Comparison of ENCODE assay signal across 11 mouse cellular contexts in the genomic region with DNA sequence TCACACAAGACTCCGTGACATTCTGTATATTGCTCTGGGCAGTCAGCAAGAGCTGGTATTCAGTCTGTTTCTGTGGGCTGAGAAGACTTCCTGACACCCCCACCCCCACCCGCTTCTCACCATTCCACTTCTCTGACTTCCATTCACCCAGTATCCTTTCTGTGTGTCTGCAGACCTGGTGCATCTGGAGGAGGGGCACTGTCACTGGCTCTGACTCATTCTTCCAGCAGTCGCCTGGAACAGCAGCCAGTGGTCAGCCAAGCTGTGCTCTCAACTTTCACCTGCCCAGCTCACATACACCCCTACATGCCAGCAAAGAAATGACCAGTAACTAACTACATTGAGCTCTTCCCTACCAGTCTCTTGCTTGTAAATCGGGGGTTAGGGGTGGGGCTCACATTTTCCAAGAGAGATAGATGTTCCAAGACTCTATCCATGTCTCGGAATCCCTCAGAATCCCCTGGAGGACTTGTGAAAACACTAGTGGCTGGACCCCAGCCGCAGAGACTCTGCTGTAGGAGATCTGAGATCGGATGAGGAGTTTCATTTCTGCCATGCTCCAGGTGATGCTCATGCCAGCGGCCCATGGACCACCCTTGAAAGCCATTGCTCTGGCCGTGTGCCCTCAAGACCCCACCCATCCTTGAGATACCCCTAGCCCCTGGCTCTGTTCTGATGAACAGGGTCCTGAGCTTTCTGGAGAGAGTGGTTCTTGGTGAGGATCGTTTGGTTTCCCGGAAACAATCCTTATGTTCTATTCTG. TPM values are rescaled to one million over a fixed set of nuclear protein-coding genes. Genes with fewer than 3 reads are reported as not detected.
DNase-seq lines count a peak whose midpoint lies in the region; ATAC-seq lines count a peak whose summit lies in the region.
"Had no signal": no experiment of that assay in that cellular context is flagged by ENCODE, and none has a peak within 500 bp of the region (broad histone marks: within the 10 kb centered on the region; RNA-seq: fewer than 3 reads in every experiment).

No protein-coding gene starts in this region.

- no peak overlapping the region for H3K27ac ChIP-seq in kidney, embryonic 14.5 days (ENCODE audit: low read depth, low read length)
- peak overlapping the region; percentile 89 for H3K27ac ChIP-seq in hindbrain, embryonic 13.5 days
- peak overlapping the region; percentile 74; the same call in 1 of the 2 replicates for H3K27ac ChIP-seq in midbrain, embryonic 16.5 days (ENCODE audit: low read length)
- no peak overlapping the region for H3K27ac ChIP-seq in heart, embryonic 11.5 days (ENCODE audit: low read depth, low read length)

- peak overlapping the region; percentile 28 for H3K4me2 ChIP-seq in kidney, embryonic 14.5 days (replicated peaks; ENCODE audit: low read depth, low read length)
- no peak overlapping the region for H3K4me2 ChIP-seq in hindbrain, embryonic 13.5 days
- H3K4me2 ChIP-seq in midbrain, embryonic 16.5 days (ENCODE audit: low read length): peak overlapping the region; percentile 37
- no peak overlapping the region for H3K4me2 ChIP-seq in heart, embryonic 11.5 days

- peaks cover 13% of the 10 kb centered on the region for H3K4me1 ChIP-seq in kidney, embryonic 14.5 days (ENCODE audit: control insufficient read depth, insufficient read depth, low read length)
- peaks cover 38% of the 10 kb centered on the region for H3K4me1 ChIP-seq in hindbrain, embryonic 13.5 days (replicated peaks)
- H3K4me1 ChIP-seq in midbrain, embryonic 16.5 days (ENCODE audit: control insufficient read depth, insufficient read depth, low read length): peaks cover 8% of the 10 kb centered on the region
- no peaks in the 10 kb centered on the region; the same call in 1 of the 2 replicates for H3K4me1 ChIP-seq in heart, embryonic 11.5 days (ENCODE audit: control insufficient read depth, insufficient read depth, low read length)

- peak; percentile 87 for ATAC-seq in kidney, embryonic 14.5 days (ENCODE audit: low FRiP score, low TSS enrichment)
- ATAC-seq in hindbrain, embryonic 13.5 days (ENCODE audit: low FRiP score): no peak
- ATAC-seq in midbrain, embryonic 16.5 days: peak; percentile 48; the same call in 1 of the 2 replicates
- no peak for ATAC-seq in megakaryocyte progenitor cell, adult 5-6 weeks (replicated peaks; ENCODE audit: poor library complexity)
- ATAC-seq in heart, embryonic 11.5 days (replicated peaks; ENCODE audit: insufficient number of reproducible peaks, low FRiP score, low TSS enrichment): no peak

- H3K36me3 ChIP-seq in kidney, embryonic 14.5 days (ENCODE audit: control insufficient read depth, insufficient read depth, low read length): no peaks in the 10 kb centered on the region
- H3K36me3 ChIP-seq in hindbrain, embryonic 13.5 days: no peaks in the 10 kb centered on the region
- H3K36me3 ChIP-seq in midbrain, embryonic 16.5 days (ENCODE audit: control insufficient read depth, insufficient read depth, low read length): no peaks in the 10 kb centered on the region
- no peaks in the 10 kb centered on the region for H3K36me3 ChIP-seq in heart, embryonic 11.5 days (ENCODE audit: control insufficient read depth, insufficient read depth, low read length)

- no peak for DNase-seq in kidney, postnatal 10 days
- peak; percentile 56 for DNase-seq in brain, adult 2 months (ENCODE audit: low read depth, low spot score)
- no peak for DNase-seq in thymus, postnatal 25 days
- DNase-seq: heart, adult 18-20 months; liver; thymus, postnatal 4 days had no signal

- H3K4me3 ChIP-seq in kidney, embryonic 14.5 days (ENCODE audit: low read length): no peak overlapping the region
- no peak overlapping the region for H3K4me3 ChIP-seq in hindbrain, embryonic 13.5 days
- no peak overlapping the region for H3K4me3 ChIP-seq in midbrain, embryonic 16.5 days (ENCODE audit: low read depth, low read length)
- H3K4me3 ChIP-seq in heart, embryonic 11.5 days (ENCODE audit: low read depth, low read length): no peak overlapping the region

- H3K9ac ChIP-seq in kidney, embryonic 14.5 days (ENCODE audit: low read depth, low read length): no peak overlapping the region
- 0 out of 2 replicates have a peak overlapping the region, but pooled peaks have one; percentile 36 for H3K9ac ChIP-seq in hindbrain, embryonic 13.5 days
- H3K9ac ChIP-seq in midbrain, embryonic 16.5 days (ENCODE audit: low read depth, low read length): no peak overlapping the region
- H3K9ac ChIP-seq in heart, embryonic 11.5 days (ENCODE audit: low read depth, low read length): no peak overlapping the region

- no peaks in the 10 kb centered on the region for H3K9me3 ChIP-seq in kidney, embryonic 14.5 days (ENCODE audit: control insufficient read depth, low read length)
- no peaks in the 10 kb centered on the region for H3K9me3 ChIP-seq in hindbrain, embryonic 13.5 days
- H3K9me3 ChIP-seq in midbrain, embryonic 16.5 days (replicated peaks; ENCODE audit: control insufficient read depth, low read length, poor library complexity, severe bottlenecking): no peaks in the 10 kb centered on the region
- no peaks in the 10 kb centered on the region for H3K9me3 ChIP-seq in heart, embryonic 11.5 days (replicated peaks; ENCODE audit: control insufficient read depth, low read length)

- H3K27me3 ChIP-seq in kidney, embryonic 14.5 days (ENCODE audit: control insufficient read depth, insufficient read depth, low read length): no peaks in the 10 kb centered on the region
- no peaks in the 10 kb centered on the region for H3K27me3 ChIP-seq in hindbrain, embryonic 13.5 days
- no peaks in the 10 kb centered on the region for H3K27me3 ChIP-seq in midbrain, embryonic 16.5 days (ENCODE audit: control insufficient read depth, insufficient read depth, low read depth, low read length)
- no peaks in the 10 kb centered on the region for H3K27me3 ChIP-seq in heart, embryonic 11.5 days (ENCODE audit: control insufficient read depth, insufficient read depth, low read length)

- 48% methylated on average over 11 of the region's 11 CpGs for WGBS in kidney, embryonic 14.5 days
- 78% methylated on average over 11 of the region's 11 CpGs for WGBS in hindbrain, embryonic 13.5 days
- WGBS in midbrain, embryonic 16.5 days: 75% methylated on average over 11 of the region's 11 CpGs
- 64% methylated on average over 11 of the region's 11 CpGs for WGBS in heart, embryonic 11.5 days (ENCODE audit: insufficient replicate concordance)

RNA-seq across cellular contexts. Expression of gene Kif5c, which starts 47.8 kb away (rescaled TPM):
- polyA plus RNA-seq in kidney, embryonic 14.5 days (2014; fragmentation: Nextera tagmentation; extraction: Ambion mirVana): 5.0 and 6.6 TPM in 2 replicates
- polyA plus RNA-seq in hindbrain, embryonic 13.5 days (2015; fragmentation: Nextera tagmentation; extraction: Ambion mirVana): 178 and 186 TPM in 2 replicates
- polyA plus RNA-seq in midbrain, embryonic 16.5 days (2015; fragmentation: Nextera tagmentation; extraction: Ambion mirVana): 194 and 211 TPM in 2 replicates
- not detected in 2 replicates for total RNA-seq in megakaryocyte progenitor cell, adult 5-6 weeks (2015)
- total RNA-seq in megakaryocyte progenitor cell, adult 5-6 weeks (2017): not detected in 2 replicates
- polyA plus RNA-seq in heart, embryonic 11.5 days (2014; fragmentation: Nextera tagmentation; extraction: Ambion mirVana): 1.2 and 1.3 TPM in 2 replicates

Comparison
In these comparisons a context has a peak if more than half of its experiments do, and no peak if none do; other contexts are left out.
1. ATAC-seq: peak in kidney, embryonic 14.5 days (single experiment) and midbrain, embryonic 16.5 days (single experiment); none in hindbrain, embryonic 13.5 days (single experiment), megakaryocyte progenitor cell, adult 5-6 weeks (single experiment) and heart, embryonic 11.5 days (single experiment).
2. H3K27ac ChIP-seq: peak in hindbrain, embryonic 13.5 days (single experiment) and midbrain, embryonic 16.5 days (single experiment); none in kidney, embryonic 14.5 days (single experiment) and heart, embryonic 11.5 days (single experiment).
3. H3K4me2 ChIP-seq: peak in kidney, embryonic 14.5 days (single experiment) and midbrain, embryonic 16.5 days (single experiment); none in hindbrain, embryonic 13.5 days (single experiment) and heart, embryonic 11.5 days (single experiment).
4. RNA of gene Kif5c, which starts 47.8 kb away (polyA plus RNA-seq): 194 to 211 TPM in midbrain, embryonic 16.5 days and 178 to 186 TPM in hindbrain, embryonic 13.5 days; 5.0 to 6.6 TPM in kidney, embryonic 14.5 days and 1.2 to 1.3 TPM in heart, embryonic 11.5 days; every median in the first group is over 10 times any median in the second.